Mouse (Mus musculus) intestine, embryonic 16.5 days (tissue): ENCODE measurements at regions not wholly inside any gene's neighbourhood (a gene's known extent, or its start where the extent isn't known, plus 50 kb on each side); places are given as distances from the start of the nearest gene placed in this dataset.

Source experiments
- ATAC-seq: fragments of 200-750 bp; cut with Nextera tagmentation; 2 replicates; pipeline ENCODE4 v1.8.0; 2017; ENCODE audit warnings: moderate TSS enrichment, moderate library complexity
- H3K27ac ChIP-seq: fragments of 300-500 bp; sonication (generic); 2 replicates; pipeline ENCODE4 v1.5.1; 2014; ENCODE audit warnings: mild to moderate bottlenecking, low read length
- H3K27me3 ChIP-seq: fragments of 300-500 bp; sonication (generic); replicated peaks from 2 replicates; pipeline ENCODE4 v1.6.1; 2014; ENCODE audit warnings: low read length, control low read depth, mixed read lengths; ENCODE audit not compliant: control insufficient read depth, insufficient read depth
- H3K36me3 ChIP-seq: fragments of 300-500 bp; sonication (generic); 2 replicates; pipeline ENCODE4 v1.6.1; 2014; ENCODE audit warnings: low read length, control low read depth; ENCODE audit not compliant: control insufficient read depth, insufficient read depth
- H3K4me1 ChIP-seq: fragments of 300-500 bp; sonication (generic); 2 replicates; pipeline ENCODE4 v1.6.1; 2014; ENCODE audit warnings: low read length, control low read depth, mixed read lengths; ENCODE audit not compliant: control insufficient read depth, insufficient read depth
- H3K4me2 ChIP-seq: fragments of 300-500 bp; sonication (generic); 2 replicates; pipeline ENCODE4 v1.6.1; 2014; ENCODE audit warnings: low read depth, low read length, control low read depth
- H3K4me3 ChIP-seq: fragments of 300-500 bp; sonication (generic); 2 replicates; pipeline ENCODE4 v1.5.1; 2014; ENCODE audit warnings: mild to moderate bottlenecking, low read length
- H3K9ac ChIP-seq: fragments of 300-500 bp; sonication (generic); 2 replicates; pipeline ENCODE4 v1.6.1; 2014; ENCODE audit warnings: low read depth, low read length
- H3K9me3 ChIP-seq: fragments of 300-500 bp; sonication (generic); 2 replicates; pipeline ENCODE4 v1.6.1; 2016; ENCODE audit warnings: low read length, control low read depth; ENCODE audit not compliant: control insufficient read depth
- WGBS: fragments of 180-500 bp; shearing (Covaris S2); extraction: QIAGEN DNeasy Blood & Tissue Kit; methylation state at CpG from one replicate; pipeline ENCODE4 v1.1.7; 2014; 5-methylcytosine and 5-hydroxymethylcytosine counted together

GRCm38 (mm10) chr11:114311640-114312039 is 244.8 kb upstream of the Sdk2 start:
- no peak overlapping the region for H3K9ac ChIP-seq
- no peaks in the 10 kb centered on the region for H3K9me3 ChIP-seq
- no peaks in the 10 kb centered on the region for H3K27me3 ChIP-seq
- H3K4me1 ChIP-seq: peaks cover 6% of the 10 kb centered on the region; the same call in 1 of the 2 replicates
- no peak overlapping the region for H3K4me3 ChIP-seq
- no peak overlapping the region for H3K27ac ChIP-seq
- no peak overlapping the region for H3K4me2 ChIP-seq
- no peaks in the 10 kb centered on the region for H3K36me3 ChIP-seq
- 74% methylated on average over 4 of the region's 4 CpGs for WGBS
- no peak for ATAC-seq

GRCm38 (mm10) chr11:114303636-114304354 is 236.9 kb upstream of the Sdk2 start:
- H3K4me1 ChIP-seq: no peaks in the 10 kb centered on the region
- no peaks in the 10 kb centered on the region for H3K9me3 ChIP-seq
- ATAC-seq: no peak
- H3K9ac ChIP-seq: no peak overlapping the region
- no peaks in the 10 kb centered on the region for H3K27me3 ChIP-seq
- no peak overlapping the region for H3K27ac ChIP-seq
- H3K4me2 ChIP-seq: no peak overlapping the region
- no peaks in the 10 kb centered on the region for H3K36me3 ChIP-seq
- WGBS: 56% methylated on average over 13 of the region's 13 CpGs
- H3K4me3 ChIP-seq: no peak overlapping the region

DNA sequence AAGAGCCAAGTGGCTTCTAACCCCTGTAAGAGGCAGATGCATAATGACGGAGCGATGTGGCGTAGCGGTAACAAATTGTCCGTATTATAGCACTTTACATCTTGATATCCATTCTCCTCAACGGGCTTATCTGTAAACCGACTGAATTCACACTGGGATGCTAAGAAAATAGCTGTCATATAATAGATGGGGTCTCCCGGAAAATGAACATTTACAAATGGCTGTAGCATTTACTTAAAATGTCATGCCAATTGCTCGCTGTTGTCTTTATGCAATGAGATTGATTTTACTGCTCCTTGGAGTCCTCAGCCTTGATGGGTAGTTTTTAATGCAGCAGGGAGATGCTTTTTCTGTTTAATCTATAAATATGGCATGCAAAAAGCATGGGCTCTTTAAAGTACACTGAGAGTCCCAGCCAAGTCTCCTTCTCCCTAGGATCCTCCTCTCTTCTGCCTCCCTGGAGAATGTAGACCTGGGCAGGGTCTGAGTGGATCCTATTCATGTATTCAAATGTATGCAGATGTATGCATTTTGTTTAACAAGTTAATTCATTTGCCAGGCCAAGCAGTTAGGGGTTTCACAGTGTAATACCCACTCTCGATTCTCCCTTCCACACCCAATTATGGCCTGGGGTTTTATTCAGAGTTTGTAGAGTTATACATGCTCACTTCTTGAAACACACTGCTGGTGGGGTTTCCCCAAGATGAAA is 233.9 kb upstream of the Sdk2 start:
- no peak for ATAC-seq
- 84% methylated on average over 10 of the region's 10 CpGs for whole genome bisulfite sequencing
- H3K27ac ChIP-seq: no peak overlapping the region
- H3K4me1 ChIP-seq: no peaks in the 10 kb centered on the region
- no peak overlapping the region for H3K9ac ChIP-seq
- no peaks in the 10 kb centered on the region for H3K36me3 ChIP-seq
- no peaks in the 10 kb centered on the region for H3K27me3 ChIP-seq
- no peak overlapping the region for H3K4me3 ChIP-seq
- H3K9me3 ChIP-seq: no peaks in the 10 kb centered on the region
- no peak overlapping the region for H3K4me2 ChIP-seq

DNA sequence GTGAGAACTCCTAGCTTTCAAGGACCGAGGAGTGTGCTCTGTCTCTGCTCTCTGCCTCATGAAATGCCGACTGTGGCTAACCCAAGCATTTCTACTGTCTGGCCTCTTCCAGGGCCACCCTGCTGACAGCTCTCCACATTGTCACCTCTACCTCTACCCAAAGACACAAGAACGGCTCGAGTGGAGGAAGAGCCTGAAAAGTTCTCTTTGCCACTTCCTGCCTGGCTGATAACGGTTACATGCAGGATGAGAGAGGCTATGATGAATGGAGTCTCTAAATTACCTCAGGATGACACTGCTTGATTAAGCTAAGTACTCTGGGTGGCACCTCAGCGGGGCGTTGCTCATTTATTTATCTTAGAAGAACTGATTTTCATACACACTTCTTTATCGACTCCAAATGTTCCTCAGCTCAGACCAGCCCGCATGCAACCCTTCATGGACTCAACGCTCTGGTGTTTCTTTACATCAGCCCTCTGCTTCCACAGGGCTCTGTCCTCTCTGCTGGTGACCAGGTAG is 230.0 kb upstream of the Sdk2 start:
- Histone ChIP-seq H3K9me3 (no peaks in the 10 kb centered on the region), H3K4me2 (no peak overlapping the region), H3K36me3 (no peaks in the 10 kb centered on the region), H3K27me3 (no peaks in the 10 kb centered on the region), H3K9ac (no peak overlapping the region), H3K4me3 (no peak overlapping the region), H3K4me1 (no peaks in the 10 kb centered on the region), H3K27ac (no peak overlapping the region)
- no peak for ATAC-seq
- WGBS: 69% methylated on average over 10 of the region's 10 CpGs

DNA sequence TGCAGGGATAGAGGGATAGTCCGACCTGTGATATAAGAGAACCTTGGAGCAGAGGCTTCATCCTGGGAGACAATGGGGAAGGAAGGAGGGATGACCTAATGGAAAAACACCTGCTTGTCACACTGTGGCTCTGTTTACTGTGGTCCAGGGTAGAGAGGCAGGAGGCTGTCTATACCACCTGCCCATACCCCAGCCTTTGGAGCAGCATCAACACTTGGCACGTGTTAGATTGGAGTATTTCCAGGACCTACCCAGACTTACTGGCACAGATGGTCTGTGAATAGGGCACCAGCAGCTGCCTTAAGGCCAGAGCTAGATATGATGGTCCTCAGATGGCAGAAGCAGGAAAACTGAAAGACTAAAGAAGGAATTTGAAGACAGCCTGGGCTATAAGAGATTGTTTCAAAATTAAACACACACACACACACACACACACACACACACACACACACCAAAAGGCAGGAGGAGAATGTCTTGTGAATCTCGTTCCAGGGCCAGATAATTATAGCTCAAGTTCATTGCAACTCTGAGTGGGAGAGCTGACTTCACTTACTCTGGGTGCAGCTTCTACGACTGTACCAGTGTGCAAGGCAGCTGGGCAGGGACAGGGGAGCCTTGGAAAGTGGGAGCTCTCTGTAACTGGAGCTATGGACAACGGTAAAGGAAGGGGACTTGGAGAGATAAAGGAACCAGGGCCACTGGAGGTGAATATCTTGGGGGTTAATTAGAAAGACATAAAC is 227.8 kb upstream of the Sdk2 start:
- Histone ChIP-seq H3K9ac (no peak overlapping the region), H3K4me3 (no peak overlapping the region), H3K27me3 (no peaks in the 10 kb centered on the region), H3K4me2 (no peak overlapping the region), H3K36me3 (no peaks in the 10 kb centered on the region), H3K4me1 (no peaks in the 10 kb centered on the region), H3K27ac (no peak overlapping the region), H3K9me3 (no peaks in the 10 kb centered on the region)
- WGBS: 56% methylated on average over 5 of the region's 5 CpGs
- ATAC-seq: no peak

GRCm38 (mm10) chr11:114291258-114291657 is 224.4 kb upstream of the Sdk2 start:
- Histone ChIP-seq H3K4me2 (no peak overlapping the region), H3K27ac (no peak overlapping the region), H3K9ac (no peak overlapping the region), H3K27me3 (no peaks in the 10 kb centered on the region), H3K36me3 (no peaks in the 10 kb centered on the region), H3K4me1 (no peaks in the 10 kb centered on the region), H3K4me3 (no peak overlapping the region), H3K9me3 (no peaks in the 10 kb centered on the region)
- WGBS: 89% methylated on average over 5 of the region's 5 CpGs
- no peak for ATAC-seq

- Histone ChIP-seq H3K27me3 (no peaks in the 10 kb centered on the region), H3K9me3 (no peaks in the 10 kb centered on the region), H3K27ac (no peak overlapping the region), H3K9ac (no peak overlapping the region), H3K4me3 (no peak overlapping the region), H3K36me3 (no peaks in the 10 kb centered on the region), H3K4me1 (no peaks in the 10 kb centered on the region), H3K4me2 (no peak overlapping the region)
- WGBS: 79% methylated on average over 1 of the region's 1 CpGs
- ATAC-seq: no peak
Measured at GRCm38 (mm10) chr11:114289946-114290345, 223.1 kb upstream of the Sdk2 start.

GRCm38 (mm10) chr11:114284820-114285666 is 218.2 kb upstream of the Sdk2 start:
- H3K27ac ChIP-seq: no peak overlapping the region
- H3K4me1 ChIP-seq: no peaks in the 10 kb centered on the region
- no peak overlapping the region for H3K4me3 ChIP-seq
- H3K4me2 ChIP-seq: no peak overlapping the region
- H3K9ac ChIP-seq: no peak overlapping the region
- no peak for ATAC-seq
- H3K27me3 ChIP-seq: no peaks in the 10 kb centered on the region
- H3K36me3 ChIP-seq: no peaks in the 10 kb centered on the region
- WGBS: 80% methylated on average over 20 of the region's 20 CpGs
- H3K9me3 ChIP-seq: no peaks in the 10 kb centered on the region

GRCm38 (mm10) chr11:114283208-114283607 is 216.4 kb upstream of the Sdk2 start:
- no peak overlapping the region for H3K4me2 ChIP-seq
- 43% methylated on average over 5 of the region's 5 CpGs for WGBS
- ATAC-seq: no peak
- no peak overlapping the region for H3K4me3 ChIP-seq
- no peaks in the 10 kb centered on the region for H3K4me1 ChIP-seq
- no peaks in the 10 kb centered on the region for H3K36me3 ChIP-seq
- no peak overlapping the region for H3K9ac ChIP-seq
- H3K27me3 ChIP-seq: no peaks in the 10 kb centered on the region
- H3K9me3 ChIP-seq: no peaks in the 10 kb centered on the region
- H3K27ac ChIP-seq: no peak overlapping the region
